Mouse (Mus musculus) layer of hippocampus, postnatal 14 days (tissue): ENCODE measurements at regions not wholly inside any gene's neighbourhood (a gene's known extent, or its start where the extent isn't known, plus 50 kb on each side); places are given as distances from the start of the nearest gene placed in this dataset.
A peak's percentile ranks its signal among the peaks of the same experiment; 100 is the strongest.

Experiments used
- DNase-seq, 2 experiments: peaks; one replicate each; pipeline ENCODE4 v3.0.0; 2021 to 2022; ENCODE audit warnings: low spot score in 2 of 2, mixed read lengths in 1 of 2

- DNase-seq, result no peak
Observed at GRCm38 (mm10) chr12:110025171-110025570, 253.7 kb upstream of the Dio3 start.

- DNase-seq, result no peak
Observed at GRCm38 (mm10) chr12:110026033-110026750, 252.7 kb upstream of the Dio3 start.

- DNase-seq, result no peak
Observed at GRCm38 (mm10) chr12:110027345-110027744, 251.5 kb upstream of the Dio3 start.

- DNase-seq, result no peak
Observed at GRCm38 (mm10) chr12:110027976-110028375, 250.9 kb upstream of the Dio3 start.

GRCm38 (mm10) chr12:110028646-110029045 is 250.2 kb upstream of the Dio3 start:
- DNase-seq, result no peak

- no peak for DNase-seq
Observed at GRCm38 (mm10) chr12:110031326-110031725, 247.5 kb upstream of the Dio3 start.

GRCm38 (mm10) chr12:110035171-110035570 is 243.7 kb upstream of the Dio3 start:
- no peak for DNase-seq

GRCm38 (mm10) chr12:110040682-110041081 is 238.2 kb upstream of the Dio3 start:
- peak in 1 of 2 experiments; percentile 59 for DNase-seq

- no peak for DNase-seq
Observed at GRCm38 (mm10) chr12:110041782-110042181, 237.1 kb upstream of the Dio3 start.

GRCm38 (mm10) chr12:110044266-110044665 is 234.6 kb upstream of the Dio3 start:
- DNase-seq, result no peak

GRCm38 (mm10) chr12:110044721-110045120 is 234.1 kb upstream of the Dio3 start:
- DNase-seq, result no peak

- DNase-seq, result no peak
Observed at GRCm38 (mm10) chr12:110045770-110046330, 233.0 kb upstream of the Dio3 start.

GRCm38 (mm10) chr12:110046613-110047012 is 232.3 kb upstream of the Dio3 start:
- no peak for DNase-seq

- peak in 1 of 2 experiments; percentile 57 for DNase-seq
Observed at GRCm38 (mm10) chr12:110047466-110048250, 231.2 kb upstream of the Dio3 start.

GRCm38 (mm10) chr12:110049154-110049736 is 229.6 kb upstream of the Dio3 start:
- peak in 1 of 2 experiments; percentile 44 for DNase-seq

GRCm38 (mm10) chr12:110059321-110059720 is 219.5 kb upstream of the Dio3 start:
- DNase-seq, result no peak

- no peak for DNase-seq
Observed at GRCm38 (mm10) chr12:110061961-110062360, 216.9 kb upstream of the Dio3 start.

GRCm38 (mm10) chr12:110063013-110063412 is 215.9 kb upstream of the Dio3 start:
- no peak for DNase-seq

GRCm38 (mm10) chr12:110066361-110066885 is 212.4 kb upstream of the Dio3 start:
- no peak for DNase-seq

GRCm38 (mm10) chr12:110070506-110070905 is 208.4 kb upstream of the Dio3 start:
- no peak for DNase-seq

GRCm38 (mm10) chr12:110071823-110072222 is 207.0 kb upstream of the Dio3 start:
- DNase-seq, result no peak

GRCm38 (mm10) chr12:110074921-110075320 is 203.9 kb upstream of the Dio3 start:
- no peak for DNase-seq
